Comparison of ENCODE assay signal across 1 mouse cellular context in the genomic region with DNA sequence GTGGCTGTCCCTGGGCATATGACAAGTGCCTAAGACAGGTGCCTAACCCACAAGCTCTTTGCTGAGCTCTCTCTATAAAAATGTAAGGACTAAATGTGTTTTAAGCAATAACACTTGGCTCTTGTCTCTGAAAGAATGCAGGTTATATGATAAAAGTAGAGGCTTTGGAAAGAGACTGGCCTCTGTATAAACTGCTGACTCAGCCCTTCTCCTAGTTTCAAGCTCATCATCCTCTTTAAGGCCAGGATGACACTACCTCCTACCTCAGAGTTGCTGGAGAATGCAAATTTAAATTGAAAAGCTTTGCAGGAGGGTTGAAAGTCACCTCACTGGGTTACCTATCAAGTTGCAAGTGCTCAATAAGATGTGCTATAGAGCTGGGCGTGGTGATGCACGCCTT.
TF ChIP-seq lines count a peak whose summit lies in the region.

No protein-coding gene starts in this region.

TF ChIP-seq in MEL, 35 proteins besides CTCF, POLR2A, EP300 and RAD21:
- TF ChIP-seq UBTF (IDR thresholded peaks at IDR 0.05; ENCODE audit: borderline replicate concordance, insufficient read depth, low read depth, low read length) (no peak), JUND (IDR thresholded peaks at IDR 0.05; ENCODE audit: low read depth, low read length) (no peak), MAFK (IDR thresholded peaks at IDR 0.05; ENCODE audit: borderline replicate concordance, low read depth, low read length) (peak; percentile 91), TBP (IDR thresholded peaks at IDR 0.05; ENCODE audit: low read depth, low read length) (no peak)
